Mouse (Mus musculus) c-Kit-positive CD71-positive TER-119-positive erythroid progenitor cells, embryonic 14.5 days (primary cell): ENCODE measurements around the gene Men1.

Experiments
- DNase-seq: peaks from one replicate; pipeline ENCODE4 v3.0.0-alpha.2; 2013; ENCODE audit warnings: low spot score

Men1 gene

GRCm38 (mm10) chr19:6339890-6340504 lies 5.2 kb downstream of the Men1 start:
- DNase-seq = no peak

GRCm38 (mm10) chr19:6340524-6341452 lies 6.0 kb downstream of the Men1 start, which contains the start of gene Map4k2:
TSS of gene Map4k2 (plus strand) at chr19:6341135.
- DNase-seq = peak; percentile 78

- DNase-seq = no peak
Measured at GRCm38 (mm10) chr19:6341453-6342077, 6.8 kb downstream of the Men1 start.

- no peak for DNase-seq
Measured at GRCm38 (mm10) chr19:6342276-6342933, 7.6 kb downstream of the Men1 start.

- DNase-seq = no peak
Measured at GRCm38 (mm10) chr19:6343066-6343925, 8.5 kb downstream of the Men1 start.

GRCm38 (mm10) chr19:6343996-6344395 lies 9.2 kb downstream of the Men1 start:
- DNase-seq = no peak

- no peak for DNase-seq
Measured at GRCm38 (mm10) chr19:6346023-6346422, 11.2 kb downstream of the Men1 start.

GRCm38 (mm10) chr19:6346661-6347060 lies 11.9 kb downstream of the Men1 start:
- no peak for DNase-seq

- no peak for DNase-seq
Measured at GRCm38 (mm10) chr19:6347615-6348014, 12.8 kb downstream of the Men1 start.

GRCm38 (mm10) chr19:6348717-6349116 lies 13.9 kb downstream of the Men1 start:
- DNase-seq = no peak

GRCm38 (mm10) chr19:6349215-6349983 lies 14.6 kb downstream of the Men1 start:
- DNase-seq = no peak

GRCm38 (mm10) chr19:6351431-6352106 lies 16.8 kb downstream of the Men1 start:
- DNase-seq = no peak

- no peak for DNase-seq
Measured at GRCm38 (mm10) chr19:6352107-6352505, 17.3 kb downstream of the Men1 start.

GRCm38 (mm10) chr19:6354030-6354429 lies 19.3 kb downstream of the Men1 start:
- no peak for DNase-seq

- no peak for DNase-seq
Measured at GRCm38 (mm10) chr19:6361291-6361690, 26.5 kb downstream of the Men1 start.

- no peak for DNase-seq
Measured at GRCm38 (mm10) chr19:6363091-6363410, 28.3 kb downstream of the Men1 start.

GRCm38 (mm10) chr19:6363411-6364240 lies 28.8 kb downstream of the Men1 start, which contains the start of gene Sf1:
TSS of gene Sf1 (plus strand) at chr19:6363690.
- peak; percentile 100 for DNase-seq

- DNase-seq = peak; percentile 87
Measured at GRCm38 (mm10) chr19:6364317-6364725, 29.5 kb downstream of the Men1 start.

- DNase-seq = no peak
Measured at GRCm38 (mm10) chr19:6364842-6365241, 30.1 kb downstream of the Men1 start.
